Mouse (Mus musculus): Measurements from ENCODE around the gene Lrrc45. TPM values are rescaled to one million over a fixed set of nuclear protein-coding genes. Genes with fewer than 3 reads are reported as not detected.

Gene Lrrc45
- polyA plus RNA-seq, 1 experiment from 2014 or later = 27.5 TPM

- H3K9me3 ChIP-seq (replicated peaks) = no peaks in the 10 kb centered on the region
- no peak for ATAC-seq (replicated peaks; ENCODE audit: insufficient number of reproducible peaks, insufficient read depth, low FRiP score, low read depth)
These were observed 29.6 kb upstream of the Lrrc45 start for GRCm38 (mm10) chr11:120684086-120684485.

GRCm38 (mm10) chr11:120684660-120685059, 29.1 kb upstream of the Lrrc45 start:
- Histone ChIP-seq H3K4me1 (replicated peaks) (no peaks in the 10 kb centered on the region), H3K4me3 (no peak overlapping the region), H3K36me3 (peaks cover 33% of the 10 kb centered on the region), H3K9ac (no peak overlapping the region), H3K27ac (no peak overlapping the region), H3K27me3 (no peaks in the 10 kb centered on the region), H3K4me2 (no peak overlapping the region), H3K9me3 (replicated peaks) (no peaks in the 10 kb centered on the region)
- 0 out of 2 replicates have a peak, but pooled peaks have one; percentile 30 for ATAC-seq (replicated peaks; ENCODE audit: insufficient number of reproducible peaks, insufficient read depth, low FRiP score, low read depth)
- WGBS = 73% methylated on average over 2 of the region's 2 CpGs

More at GRCm38 (mm10) chr11:120684086-120684485, 29.6 kb upstream of the Lrrc45 start:
- Histone ChIP-seq H3K27ac (no peak overlapping the region), H3K36me3 (peaks cover 30% of the 10 kb centered on the region), H3K4me1 (replicated peaks) (no peaks in the 10 kb centered on the region), H3K9ac (no peak overlapping the region), H3K4me3 (no peak overlapping the region), H3K4me2 (no peak overlapping the region), H3K27me3 (no peaks in the 10 kb centered on the region)
- 85% methylated on average over 2 of the region's 2 CpGs for WGBS

- ATAC-seq (replicated peaks; ENCODE audit: insufficient number of reproducible peaks, insufficient read depth, low FRiP score, low read depth) = no peak
- H3K9ac ChIP-seq = no peak overlapping the region
- H3K4me2 ChIP-seq = no peak overlapping the region
- peaks cover 16% of the 10 kb centered on the region for H3K36me3 ChIP-seq
- H3K9me3 ChIP-seq (replicated peaks) = no peaks in the 10 kb centered on the region
- no peaks in the 10 kb centered on the region for H3K4me1 ChIP-seq (replicated peaks)
- 84% methylated on average over 20 of the region's 20 CpGs for WGBS
- no peak overlapping the region for H3K27ac ChIP-seq
- no peak overlapping the region for H3K4me3 ChIP-seq
- no peaks in the 10 kb centered on the region for H3K27me3 ChIP-seq
These were observed 27.0 kb upstream of the Lrrc45 start for GRCm38 (mm10) chr11:120686650-120687272.

GRCm38 (mm10) chr11:120689365-120689764, 24.4 kb upstream of the Lrrc45 start:
- no peak for ATAC-seq (replicated peaks; ENCODE audit: insufficient number of reproducible peaks, insufficient read depth, low FRiP score, low read depth)
- no peak overlapping the region for H3K4me3 ChIP-seq
- no peaks in the 10 kb centered on the region for H3K9me3 ChIP-seq (replicated peaks)
- WGBS = 78% methylated on average over 3 of the region's 3 CpGs
- peaks cover 12% of the 10 kb centered on the region for H3K4me1 ChIP-seq (replicated peaks)
- H3K9ac ChIP-seq = no peak overlapping the region
- no peak overlapping the region for H3K4me2 ChIP-seq
- no peak overlapping the region for H3K27ac ChIP-seq
- H3K27me3 ChIP-seq = no peaks in the 10 kb centered on the region
- H3K36me3 ChIP-seq = peaks cover 11% of the 10 kb centered on the region

- Histone ChIP-seq H3K4me1 (replicated peaks) (peaks cover 36% of the 10 kb centered on the region), H3K36me3 (peaks cover 8% of the 10 kb centered on the region), H3K27ac (peak overlapping the region; percentile 55), H3K4me3 (no peak overlapping the region), H3K4me2 (no peak overlapping the region), H3K9me3 (replicated peaks) (no peaks in the 10 kb centered on the region), H3K27me3 (no peaks in the 10 kb centered on the region), H3K9ac (no peak overlapping the region)
- WGBS = 76% methylated on average over 4 of the region's 4 CpGs
- no peak for ATAC-seq (replicated peaks; ENCODE audit: insufficient number of reproducible peaks, insufficient read depth, low FRiP score, low read depth)
These were observed 21.2 kb upstream of the Lrrc45 start for GRCm38 (mm10) chr11:120692471-120693011.

GRCm38 (mm10) chr11:120693461-120693860, 20.3 kb upstream of the Lrrc45 start:
- 82% methylated on average over 3 of the region's 3 CpGs for WGBS
- H3K27ac ChIP-seq = no peak overlapping the region
- H3K4me1 ChIP-seq (replicated peaks) = peaks cover 45% of the 10 kb centered on the region
- H3K9ac ChIP-seq = no peak overlapping the region
- ATAC-seq (replicated peaks; ENCODE audit: insufficient number of reproducible peaks, insufficient read depth, low FRiP score, low read depth) = no peak
- no peak overlapping the region for H3K4me3 ChIP-seq
- H3K4me2 ChIP-seq = no peak overlapping the region
- H3K27me3 ChIP-seq = no peaks in the 10 kb centered on the region
- H3K9me3 ChIP-seq (replicated peaks) = no peaks in the 10 kb centered on the region
- H3K36me3 ChIP-seq = peaks cover 8% of the 10 kb centered on the region

- H3K4me2 ChIP-seq = no peak overlapping the region
These were observed 18.5 kb upstream of the Lrrc45 start for GRCm38 (mm10) chr11:120695184-120695583.

GRCm38 (mm10) chr11:120695641-120696040, 18.1 kb upstream of the Lrrc45 start:
- H3K4me3 ChIP-seq = no peak overlapping the region
- ATAC-seq (replicated peaks; ENCODE audit: insufficient number of reproducible peaks, insufficient read depth, low FRiP score, low read depth) = no peak
- H3K9me3 ChIP-seq (replicated peaks) = no peaks in the 10 kb centered on the region
- H3K4me1 ChIP-seq (replicated peaks) = peaks cover 52% of the 10 kb centered on the region
- H3K27ac ChIP-seq = peak overlapping the region; percentile 18; the same call in 1 of the 2 replicates
- H3K36me3 ChIP-seq = no peaks in the 10 kb centered on the region
- WGBS = 55% methylated on average over 12 of the region's 12 CpGs
- no peak overlapping the region for H3K9ac ChIP-seq
- H3K27me3 ChIP-seq = no peaks in the 10 kb centered on the region
- no peak overlapping the region for H3K4me2 ChIP-seq

More at GRCm38 (mm10) chr11:120695184-120695583, 18.5 kb upstream of the Lrrc45 start:
- 24% methylated on average over 4 of the region's 4 CpGs for WGBS
- Histone ChIP-seq H3K4me1 (replicated peaks) (peaks cover 52% of the 10 kb centered on the region), H3K9ac (no peak overlapping the region), H3K9me3 (replicated peaks) (no peaks in the 10 kb centered on the region), H3K36me3 (no peaks in the 10 kb centered on the region), H3K27me3 (no peaks in the 10 kb centered on the region), H3K4me3 (no peak overlapping the region), H3K27ac (peak overlapping the region; percentile 18)
- peak; percentile 48 for ATAC-seq (replicated peaks; ENCODE audit: insufficient number of reproducible peaks, insufficient read depth, low FRiP score, low read depth)

- no peaks in the 10 kb centered on the region for H3K9me3 ChIP-seq (replicated peaks)
- no peak overlapping the region for H3K9ac ChIP-seq
- H3K4me1 ChIP-seq (replicated peaks) = peaks cover 52% of the 10 kb centered on the region
- ATAC-seq (replicated peaks; ENCODE audit: insufficient number of reproducible peaks, insufficient read depth, low FRiP score, low read depth) = no peak
- WGBS = 90% methylated on average over 6 of the region's 6 CpGs
- H3K36me3 ChIP-seq = no peaks in the 10 kb centered on the region
- H3K27me3 ChIP-seq = no peaks in the 10 kb centered on the region
- no peak overlapping the region for H3K27ac ChIP-seq
- H3K4me2 ChIP-seq = no peak overlapping the region
- no peak overlapping the region for H3K4me3 ChIP-seq
These were observed 17.2 kb upstream of the Lrrc45 start for GRCm38 (mm10) chr11:120696568-120696967.

GRCm38 (mm10) chr11:120697741-120698140, 16.0 kb upstream of the Lrrc45 start:
- Histone ChIP-seq H3K27ac (peak overlapping the region; percentile 69), H3K4me3 (no peak overlapping the region), H3K27me3 (no peaks in the 10 kb centered on the region), H3K9ac (peak overlapping the region; percentile 34; the same call in 1 of the 2 replicates), H3K36me3 (peaks cover 5% of the 10 kb centered on the region; the same call in 1 of the 2 replicates), H3K4me1 (replicated peaks) (peaks cover 44% of the 10 kb centered on the region), H3K9me3 (replicated peaks) (no peaks in the 10 kb centered on the region), H3K4me2 (no peak overlapping the region)
- ATAC-seq (replicated peaks; ENCODE audit: insufficient number of reproducible peaks, insufficient read depth, low FRiP score, low read depth) = peak; percentile 76
- 33% methylated on average over 10 of the region's 10 CpGs for WGBS

- Histone ChIP-seq H3K4me3 (no peak overlapping the region), H3K9ac (peak overlapping the region; percentile 12; the same call in 1 of the 2 replicates), H3K9me3 (replicated peaks) (no peaks in the 10 kb centered on the region), H3K27ac (peak overlapping the region; percentile 77), H3K36me3 (peaks cover 5% of the 10 kb centered on the region; the same call in 1 of the 2 replicates), H3K4me1 (replicated peaks) (peaks cover 45% of the 10 kb centered on the region), H3K27me3 (no peaks in the 10 kb centered on the region), H3K4me2 (0 out of 2 replicates have a peak overlapping the region, but pooled peaks have one; percentile 2)
- 0 out of 2 replicates have a peak, but pooled peaks have one; percentile 24 for ATAC-seq (replicated peaks; ENCODE audit: insufficient number of reproducible peaks, insufficient read depth, low FRiP score, low read depth)
- WGBS = 47% methylated on average over 15 of the region's 15 CpGs
These were observed 9.8 kb upstream of the Lrrc45 start for GRCm38 (mm10) chr11:120703696-120704454.
